Mouse (Mus musculus) embryonic facial prominence, embryonic 15.5 days (tissue): ENCODE results near the gene Bri3bp. TPM values are rescaled to one million over a fixed set of nuclear protein-coding genes. Genes with fewer than 3 reads are reported as not detected.
"Not testable (repeated sequence)": the region's sequence is repeated elsewhere in the genome, so short reads cannot be mapped to it uniquely, and the experiment has no call there.

ENCODE experiments used
- ATAC-seq: fragments of 200-750 bp; cut with Nextera tagmentation; 2 replicates; pipeline ENCODE4 v1.8.0; 2017; ENCODE audit warnings: low read depth, moderate TSS enrichment; ENCODE audit not compliant: insufficient number of reproducible peaks, low FRiP score, low TSS enrichment
- H3K27ac ChIP-seq: fragments of 300-500 bp; sonication (generic); replicated peaks from 2 replicates; pipeline ENCODE4 v1.5.1; 2015; ENCODE audit warnings: mild to moderate bottlenecking, inconsistent platforms
- H3K27me3 ChIP-seq: fragments of 300-500 bp; sonication (generic); 2 replicates; pipeline ENCODE4 v1.6.1; 2015; ENCODE audit warnings: inconsistent platforms
- H3K36me3 ChIP-seq: fragments of 300-500 bp; sonication (generic); 2 replicates; pipeline ENCODE4 v1.6.1; 2015; ENCODE audit warnings: mild to moderate bottlenecking, inconsistent platforms
- H3K4me1 ChIP-seq: fragments of 300-500 bp; sonication (generic); 2 replicates; pipeline ENCODE4 v1.6.1; 2015; ENCODE audit warnings: inconsistent platforms
- H3K4me2 ChIP-seq: fragments of 300-500 bp; sonication (generic); replicated peaks from 2 replicates; pipeline ENCODE4 v1.6.1; 2015; ENCODE audit warnings: mild to moderate bottlenecking, inconsistent platforms
- H3K4me3 ChIP-seq: fragments of 300-500 bp; sonication (generic); replicated peaks from 2 replicates; pipeline ENCODE4 v1.5.1; 2015; ENCODE audit warnings: mild to moderate bottlenecking, inconsistent platforms
- H3K9ac ChIP-seq: fragments of 300-500 bp; sonication (generic); 2 replicates; pipeline ENCODE4 v1.6.1; 2015; ENCODE audit warnings: inconsistent platforms
- H3K9me3 ChIP-seq: fragments of 300-500 bp; sonication (generic); replicated peaks from 2 replicates; pipeline ENCODE4 v1.6.1; 2016; ENCODE audit warnings: inconsistent platforms
- WGBS: fragments of 180-500 bp; shearing (Covaris S2); methylation state at CpG from one replicate; pipeline ENCODE4 v1.1.7; 2015; 5-methylcytosine and 5-hydroxymethylcytosine counted together
- polyA plus RNA-seq: library from polyadenylated mRNA; unstranded; fragments of >200 nt; fragmentation: Nextera tagmentation; extraction: Ambion mirVana; gene quantifications from 2 replicates; pipeline ENCODE4 v1.2.1, GENCODE M21; 2015

Gene Bri3bp
- polyA plus RNA-seq, 1 experiment from 2014 or later = 37.6 TPM

DNA sequence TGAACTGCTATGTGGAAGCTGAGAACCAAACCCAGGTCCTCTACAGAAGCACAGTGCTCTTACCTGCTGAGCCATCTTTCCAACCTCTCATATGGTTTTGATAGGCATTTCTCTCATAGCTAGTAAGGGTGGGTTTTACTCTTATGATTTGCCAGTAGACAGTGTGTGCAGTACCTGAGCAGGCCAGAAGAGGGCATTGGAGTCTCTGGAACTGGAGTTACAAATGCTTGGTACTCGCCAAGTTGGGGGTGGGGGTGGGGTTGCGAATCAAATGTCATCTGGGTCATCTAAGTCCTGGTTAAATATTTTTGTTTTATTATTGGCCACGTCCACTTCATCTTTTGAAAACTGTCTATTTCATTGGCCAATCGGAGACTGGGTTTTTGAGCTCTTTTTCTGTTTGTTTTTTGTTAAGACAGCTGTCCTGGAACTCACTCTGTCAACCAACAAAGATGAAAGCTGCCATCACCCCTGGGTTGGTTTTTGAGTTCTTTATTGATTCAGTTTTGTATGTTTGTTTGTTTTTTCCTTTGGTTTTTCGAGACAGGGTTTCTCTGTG lies 29.3 kb upstream of the Bri3bp start:
- peaks cover 42% of the 10 kb centered on the region for H3K36me3 ChIP-seq
- H3K9ac ChIP-seq = no peak overlapping the region
- ATAC-seq = no peak
- no peak overlapping the region for H3K27ac ChIP-seq
- no peaks in the 10 kb centered on the region for H3K9me3 ChIP-seq
- H3K4me2 ChIP-seq = no peak overlapping the region
- peaks cover 15% of the 10 kb centered on the region for H3K4me1 ChIP-seq
- H3K27me3 ChIP-seq = no peaks in the 10 kb centered on the region
- 60% methylated on average over 5 of the region's 5 CpGs for WGBS
- no peak overlapping the region for H3K4me3 ChIP-seq

DNA sequence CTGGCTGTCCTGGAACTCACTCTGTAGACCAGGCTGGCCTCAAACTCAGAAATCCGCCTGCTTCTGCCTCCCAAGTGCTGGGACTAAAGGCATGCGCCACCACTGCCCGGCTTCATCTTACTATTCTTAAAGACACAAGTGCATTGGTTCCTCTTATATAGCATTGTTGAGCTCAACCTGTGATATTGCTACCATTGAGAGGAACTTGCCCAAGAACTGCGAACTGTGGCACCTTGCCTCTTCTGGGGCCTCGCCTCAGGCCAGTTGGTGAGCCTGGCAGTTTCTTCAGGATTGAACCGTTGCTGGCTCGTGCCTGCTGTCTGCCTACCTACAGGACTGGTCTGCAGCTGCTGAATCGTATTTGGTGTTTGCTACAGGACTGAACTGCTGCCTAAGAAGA lies 28.8 kb upstream of the Bri3bp start:
- 86% methylated on average over 8 of the region's 8 CpGs for WGBS
- not testable (repeated sequence) for H3K9ac ChIP-seq, H3K27ac ChIP-seq, H3K9me3 ChIP-seq, ATAC-seq, H3K4me2 ChIP-seq, H3K27me3 ChIP-seq, H3K4me3 ChIP-seq
- Histone ChIP-seq H3K4me1 (peaks cover 11% of the 10 kb centered on the region), H3K36me3 (peaks cover 47% of the 10 kb centered on the region)

DNA sequence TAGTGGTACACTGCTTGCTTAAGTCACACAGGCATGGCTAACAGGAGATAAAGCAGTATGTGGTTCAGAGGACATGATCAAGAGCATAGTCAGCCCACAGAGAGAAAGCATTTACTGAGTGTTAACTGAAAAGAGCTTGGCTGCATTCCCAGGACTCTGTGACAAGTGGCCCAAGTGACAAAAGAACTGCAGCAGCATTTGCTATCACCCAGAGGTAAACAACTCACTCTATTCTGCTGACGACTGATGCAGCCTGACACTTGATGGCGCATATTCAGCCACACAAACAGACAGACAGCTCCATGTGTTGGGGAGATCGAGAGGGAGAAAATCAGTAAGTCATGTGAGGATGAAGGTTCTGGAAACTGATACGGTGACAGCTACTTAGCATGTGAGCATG lies 27.6 kb upstream of the Bri3bp start:
- H3K27me3 ChIP-seq = no peaks in the 10 kb centered on the region
- no peak overlapping the region for H3K27ac ChIP-seq
- no peak overlapping the region for H3K9ac ChIP-seq
- no peak overlapping the region for H3K4me3 ChIP-seq
- H3K36me3 ChIP-seq = peaks cover 59% of the 10 kb centered on the region
- 80% methylated on average over 4 of the region's 4 CpGs for WGBS
- H3K4me1 ChIP-seq = peaks cover 10% of the 10 kb centered on the region
- no peak for ATAC-seq
- no peak overlapping the region for H3K4me2 ChIP-seq
- no peaks in the 10 kb centered on the region for H3K9me3 ChIP-seq

DNA sequence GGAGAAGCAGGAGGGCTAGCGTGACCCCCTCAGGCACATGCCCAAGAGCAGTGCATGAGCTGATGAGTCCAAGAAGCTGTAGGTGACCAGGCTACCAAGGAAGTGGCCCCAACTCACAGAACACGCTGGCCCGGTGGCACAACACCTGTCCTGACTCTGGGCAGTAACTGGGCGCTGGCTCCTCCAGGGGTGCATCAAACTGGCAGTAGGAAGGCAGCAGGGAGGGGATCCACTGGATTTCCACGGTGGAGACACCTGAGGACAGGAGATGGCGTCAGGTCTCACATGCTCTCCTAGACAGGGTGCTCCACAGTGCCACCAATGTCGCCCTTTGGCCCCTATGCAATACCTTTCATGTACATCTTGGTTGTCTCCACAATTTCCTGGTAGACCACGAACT lies 25.2 kb upstream of the Bri3bp start:
- no peaks in the 10 kb centered on the region for H3K27me3 ChIP-seq
- no peak overlapping the region for H3K27ac ChIP-seq
- H3K4me1 ChIP-seq = no peaks in the 10 kb centered on the region
- H3K36me3 ChIP-seq = peaks cover 79% of the 10 kb centered on the region
- no peak overlapping the region for H3K4me2 ChIP-seq
- no peaks in the 10 kb centered on the region for H3K9me3 ChIP-seq
- 87% methylated on average over 8 of the region's 8 CpGs for WGBS
- H3K4me3 ChIP-seq = no peak overlapping the region
- no peak for ATAC-seq
- H3K9ac ChIP-seq = no peak overlapping the region

DNA sequence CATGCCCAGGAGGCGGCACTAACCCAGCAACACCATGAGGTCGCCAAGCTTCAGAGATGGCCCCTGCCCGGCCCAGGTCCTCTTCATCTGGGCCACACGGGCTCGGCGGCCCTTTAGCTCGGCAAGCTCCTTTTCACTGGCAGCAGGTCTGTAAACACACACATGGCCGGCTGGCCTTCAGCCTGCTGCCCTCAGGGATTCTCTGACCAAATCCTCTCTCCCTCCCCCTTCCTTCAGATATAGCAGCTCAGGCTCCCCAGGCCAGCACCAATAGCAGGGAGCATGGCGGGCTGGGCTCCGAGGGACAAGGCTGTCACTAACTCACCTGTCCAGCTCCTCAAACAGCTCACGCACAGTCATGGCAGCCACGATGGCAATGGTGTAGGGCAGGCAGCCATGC lies 22.7 kb upstream of the Bri3bp start:
- no peak overlapping the region for H3K9ac ChIP-seq
- H3K4me1 ChIP-seq = no peaks in the 10 kb centered on the region
- WGBS = 90% methylated on average over 12 of the region's 12 CpGs
- no peak overlapping the region for H3K4me3 ChIP-seq
- no peaks in the 10 kb centered on the region for H3K9me3 ChIP-seq
- H3K36me3 ChIP-seq = peaks cover 94% of the 10 kb centered on the region
- H3K4me2 ChIP-seq = no peak overlapping the region
- no peak overlapping the region for H3K27ac ChIP-seq
- no peaks in the 10 kb centered on the region for H3K27me3 ChIP-seq
- no peak for ATAC-seq

DNA sequence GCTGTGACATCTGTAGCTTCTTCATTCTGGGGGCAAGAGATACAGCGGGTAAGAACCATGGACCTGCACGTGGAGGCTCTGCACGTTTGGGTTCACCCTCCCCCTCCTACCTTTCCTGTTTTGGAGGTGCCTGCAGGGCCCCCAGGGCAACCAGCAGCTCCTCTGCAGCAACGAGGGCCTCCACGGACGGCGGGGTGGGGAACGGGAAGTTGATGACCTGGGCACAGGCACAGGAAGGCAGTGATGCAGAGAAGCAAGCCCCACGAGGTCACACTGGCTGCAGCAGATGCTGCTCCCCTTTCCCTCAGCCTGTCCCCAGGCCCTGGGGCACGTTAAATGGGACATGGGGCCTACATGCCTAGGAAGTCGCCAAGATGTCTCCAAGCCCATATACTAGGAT lies 22.2 kb upstream of the Bri3bp start:
- 66% methylated on average over 11 of the region's 11 CpGs for WGBS

DNA sequence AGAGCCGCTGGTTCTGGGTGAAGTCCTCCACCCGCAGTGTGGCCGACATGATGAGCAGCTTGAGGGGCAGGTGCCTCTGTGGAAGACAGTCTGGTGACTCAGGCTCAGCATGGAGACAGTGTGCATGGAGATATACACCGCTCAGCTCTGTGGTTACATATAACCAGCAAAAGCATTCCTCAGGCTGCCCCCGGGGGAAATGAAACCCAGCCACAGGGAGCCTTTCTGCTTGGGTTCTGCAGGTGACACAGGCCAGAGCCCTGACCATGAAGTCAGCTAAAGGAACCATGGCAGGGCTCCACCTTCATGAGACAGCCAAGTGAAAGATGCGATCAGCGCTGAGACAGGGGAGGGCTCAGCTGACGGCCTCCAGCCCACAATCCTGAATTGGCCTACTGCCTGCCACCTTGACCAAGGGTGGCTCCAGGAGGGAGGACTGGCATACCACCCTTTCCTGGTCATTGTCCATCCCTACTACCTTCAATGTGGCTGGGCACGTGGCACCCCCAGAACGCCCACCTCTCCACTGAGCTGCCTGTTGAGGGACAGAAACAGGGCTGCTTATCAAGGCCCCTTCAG lies 15.6 kb upstream of the Bri3bp start:
- 92% methylated on average over 10 of the region's 10 CpGs for WGBS
- no peaks in the 10 kb centered on the region for H3K27me3 ChIP-seq
- peaks cover 99% of the 10 kb centered on the region for H3K36me3 ChIP-seq
- no peaks in the 10 kb centered on the region for H3K9me3 ChIP-seq
- no peak for ATAC-seq
- no peaks in the 10 kb centered on the region for H3K4me1 ChIP-seq
- H3K4me2 ChIP-seq = no peak overlapping the region
- no peak overlapping the region for H3K27ac ChIP-seq
- H3K4me3 ChIP-seq = no peak overlapping the region
- H3K9ac ChIP-seq = no peak overlapping the region

More for the DNA sequence above, 22.2 kb upstream of the Bri3bp start:
- H3K27ac ChIP-seq = no peak overlapping the region
- no peaks in the 10 kb centered on the region for H3K27me3 ChIP-seq
- H3K9ac ChIP-seq = no peak overlapping the region
- H3K4me3 ChIP-seq = no peak overlapping the region
- peaks cover 94% of the 10 kb centered on the region for H3K36me3 ChIP-seq
- ATAC-seq = no peak
- H3K4me2 ChIP-seq = no peak overlapping the region
- no peaks in the 10 kb centered on the region for H3K4me1 ChIP-seq
- no peaks in the 10 kb centered on the region for H3K9me3 ChIP-seq

DNA sequence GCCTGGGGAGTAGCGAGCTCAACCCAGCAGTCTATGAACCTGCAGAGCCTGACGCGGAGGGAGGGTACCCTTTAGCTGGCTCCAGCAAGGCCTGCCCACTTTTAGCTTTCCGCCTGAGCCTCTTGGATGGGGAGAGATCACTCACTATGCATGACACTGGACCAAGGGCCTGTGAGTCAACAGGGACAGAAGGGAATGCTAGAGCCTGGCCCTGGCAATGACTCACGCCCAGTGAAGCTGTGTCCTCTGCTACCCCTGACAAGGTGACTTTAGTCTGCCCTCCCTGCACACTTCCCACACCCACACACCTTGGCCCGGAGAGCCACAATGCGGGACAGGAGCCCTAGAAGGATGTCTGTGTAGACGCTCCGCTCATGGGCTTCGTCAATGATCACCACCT lies 15.0 kb upstream of the Bri3bp start:
- Histone ChIP-seq H3K4me2 (no peak overlapping the region), H3K4me1 (no peaks in the 10 kb centered on the region), H3K27ac (no peak overlapping the region), H3K9me3 (no peaks in the 10 kb centered on the region), H3K4me3 (no peak overlapping the region), H3K36me3 (peaks cover 99% of the 10 kb centered on the region), H3K27me3 (no peaks in the 10 kb centered on the region), H3K9ac (no peak overlapping the region)
- peak; percentile 34; the same call in 1 of the 2 replicates for ATAC-seq
- WGBS = 92% methylated on average over 10 of the region's 10 CpGs

DNA sequence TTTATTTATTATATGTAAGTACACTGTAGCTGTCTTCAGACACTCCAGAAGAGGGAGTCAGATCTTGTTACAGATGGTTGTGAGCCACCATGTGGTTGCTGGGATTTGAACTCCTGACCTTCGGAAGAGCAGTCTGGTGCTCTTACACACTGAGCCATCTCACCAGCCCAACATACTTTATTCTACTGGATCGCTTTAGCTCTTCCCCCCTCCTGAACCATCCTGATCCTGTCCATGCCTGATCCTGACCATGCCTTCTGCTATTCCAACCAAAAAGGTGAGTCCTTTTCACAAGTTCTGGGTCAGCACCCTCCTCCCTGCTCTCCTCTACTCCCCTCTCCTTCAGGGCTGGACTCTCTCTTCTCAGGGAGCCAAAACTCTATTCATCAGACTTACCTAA lies 9.0 kb upstream of the Bri3bp start:
- ATAC-seq, H3K27ac ChIP-seq, H3K4me2 ChIP-seq, H3K9ac ChIP-seq, H3K27me3 ChIP-seq, H3K4me3 ChIP-seq, H3K9me3 ChIP-seq: not testable (repeated sequence)
- 81% methylated on average over 2 of the region's 2 CpGs for WGBS
- H3K36me3 ChIP-seq = peaks cover 41% of the 10 kb centered on the region
- H3K4me1 ChIP-seq = peaks cover 14% of the 10 kb centered on the region

DNA sequence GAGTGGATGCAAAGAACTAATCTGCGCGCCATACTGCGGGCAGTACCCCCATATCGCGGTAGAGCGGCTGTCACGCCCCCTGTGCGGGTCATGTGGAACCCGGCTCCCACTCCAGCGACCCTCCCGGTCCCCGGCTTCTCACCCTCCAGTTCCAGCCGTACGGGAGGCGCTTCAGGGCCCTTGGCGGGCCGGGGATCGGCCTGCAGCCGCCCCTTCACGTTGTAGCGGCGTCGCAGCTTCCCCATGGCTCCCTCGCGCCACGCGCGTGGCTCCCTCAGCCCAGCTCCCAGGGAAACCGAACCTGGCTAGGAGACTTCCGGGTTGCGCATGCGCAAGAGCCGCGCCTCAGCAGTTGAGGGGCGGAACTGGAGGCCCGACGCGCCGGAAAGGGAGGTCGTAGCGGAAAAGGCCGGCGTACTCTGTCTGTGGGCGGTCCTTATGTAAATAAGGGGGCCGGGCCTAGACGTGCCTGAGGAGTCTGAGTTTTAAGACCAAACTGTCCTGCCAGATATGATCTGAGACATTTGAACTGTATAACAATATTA lies 7.5 kb upstream of the Bri3bp start, which contains the start of gene Dhx37:
TSS of gene Dhx37 (minus strand) at position 329 of the 545 bp plus-strand sequence.
- H3K27ac ChIP-seq = peak within 1 kb of the TSS; percentile 55; the same call in 1 of the 2 replicates
- peak within 1 kb of the TSS; percentile 90 for H3K4me2 ChIP-seq
- peaks cover 26% of the 10 kb centered on the region for H3K36me3 ChIP-seq
- H3K4me3 ChIP-seq = peak within 1 kb of the TSS; percentile 95
- peaks cover 14% of the 10 kb centered on the region for H3K4me1 ChIP-seq
- H3K9me3 ChIP-seq = no peaks in the 10 kb centered on the region
- H3K9ac ChIP-seq = peak within 1 kb of the TSS; percentile 91
- peak; percentile 95 for ATAC-seq
- under 1% methylated on average over 45 of the region's 46 CpGs for WGBS
- no peaks in the 10 kb centered on the region for H3K27me3 ChIP-seq

DNA sequence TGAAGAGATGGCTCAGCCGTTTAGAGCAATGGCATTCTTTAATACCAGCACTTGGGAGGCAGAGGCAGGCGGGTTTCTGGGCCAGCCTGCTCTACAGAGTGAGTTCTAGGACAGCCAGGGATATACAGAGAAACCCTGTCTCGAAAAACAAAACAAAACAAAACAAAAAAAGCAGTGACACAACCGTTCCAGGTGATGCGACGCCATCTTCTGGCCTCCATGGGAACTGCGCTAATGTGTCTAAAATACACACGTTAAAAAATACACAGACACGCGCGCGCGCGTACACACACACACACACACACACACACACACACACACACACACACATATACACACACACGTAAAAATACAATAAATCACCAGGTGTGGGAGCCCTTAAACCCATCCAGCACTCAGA lies 7.0 kb upstream of the Bri3bp start:
- peak overlapping the region; percentile 90 for H3K4me2 ChIP-seq
- WGBS = 52% methylated on average over 15 of the region's 15 CpGs

More for the DNA sequence above, 7.0 kb upstream of the Bri3bp start:
- H3K9ac ChIP-seq, H3K27ac ChIP-seq, H3K27me3 ChIP-seq, H3K9me3 ChIP-seq: not testable (repeated sequence)
- H3K4me3 ChIP-seq = peak overlapping the region; percentile 95
- H3K4me1 ChIP-seq = peaks cover 14% of the 10 kb centered on the region
- ATAC-seq = peak; percentile 8; the same call in 1 of the 2 replicates
- H3K36me3 ChIP-seq = peaks cover 22% of the 10 kb centered on the region
